Mouse (Mus musculus): Measurements from ENCODE around the gene Qrich2.

DNA sequence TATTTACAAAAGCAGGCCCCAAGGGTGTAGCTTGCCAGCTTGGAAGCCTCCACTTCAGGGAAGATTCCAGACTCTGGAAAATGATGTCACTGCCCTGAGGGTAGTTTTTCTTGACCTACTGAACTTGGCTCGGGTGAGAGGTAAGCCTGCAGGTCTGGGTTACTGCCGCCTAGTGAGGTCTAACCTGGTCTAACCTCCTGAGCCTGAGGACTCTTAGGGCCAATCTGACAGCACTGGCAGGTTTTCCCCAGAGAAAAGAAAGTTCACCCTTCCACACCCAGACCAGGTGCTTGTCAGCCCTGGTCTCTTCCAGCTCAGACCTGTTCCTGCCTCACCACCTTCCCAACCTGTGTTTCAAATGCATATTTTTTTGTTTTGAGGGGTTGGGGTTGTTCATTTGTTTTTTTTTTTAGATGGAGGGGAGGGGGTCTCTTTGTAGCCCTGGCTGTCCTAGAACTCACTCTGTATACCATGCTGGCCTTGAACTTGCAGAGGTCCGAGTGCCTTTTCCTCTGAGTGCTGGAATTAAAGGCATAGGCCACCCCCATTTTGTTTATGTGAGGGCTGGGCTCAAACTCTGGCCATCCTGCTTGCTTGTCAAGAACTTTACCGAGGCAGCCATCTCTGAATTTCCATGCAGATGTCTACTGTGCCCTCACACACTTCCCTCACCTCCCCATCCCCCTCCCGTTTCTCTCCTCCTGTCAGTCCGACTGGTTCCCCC, 39.0 kb downstream of the Qrich2 start:
- no peak for TF ChIP-seq POLR2A (IDR thresholded peaks at IDR 0.05; ENCODE audit: low read depth, low read length)
- no peak for TF ChIP-seq CTCF (IDR thresholded peaks at IDR 0.05; ENCODE audit: borderline replicate concordance, insufficient read depth, low read length)
